Comparison of ENCODE assay signal across 28 mouse cellular contexts in genomic region chr1:93142871-93143270, GRCm38 (mm10). TPM values are rescaled to one million over a fixed set of nuclear protein-coding genes. Genes with fewer than 3 reads are reported as not detected.
DNase-seq lines count a peak whose midpoint lies in the region; TF ChIP-seq lines count a peak whose summit lies in the region.
"Had no signal": no experiment of that assay in that cellular context is flagged by ENCODE, and none has a peak within 500 bp of the region (broad histone marks: within the 10 kb centered on the region; RNA-seq: fewer than 3 reads in every experiment).

No protein-coding gene starts in this region.

- no peak overlapping the region for H3K27ac ChIP-seq in liver, adult 2 months (replicated peaks; ENCODE audit: insufficient read depth, low read depth, low read length)
- H3K27ac ChIP-seq: embryonic facial prominence, embryonic 13.5 days; embryonic facial prominence, embryonic 15.5 days; forebrain, embryonic 10.5 days; forebrain, embryonic 12.5 days had no signal

- intact Hi-C loops in left cerebral cortex, postnatal 10 days (cut with DNase I) = no loop called here

- no peaks in the 10 kb centered on the region for H3K27me3 ChIP-seq in liver, adult 2 months (ENCODE audit: control insufficient read depth, insufficient read depth, low read length)
- H3K27me3 ChIP-seq: embryonic facial prominence, embryonic 13.5 days; embryonic facial prominence, embryonic 15.5 days; forebrain, embryonic 12.5 days had no signal

- DNase-seq in adrenal gland, postnatal 10 days = peak; percentile 62
- no peak for DNase-seq in adrenal gland, postnatal 4 days (ENCODE audit: low spot score in 2 of 2)
- peak; percentile 91 for DNase-seq in liver, adult 2 months (ENCODE audit: extremely low read depth, low read depth, low spot score)
- no peak for DNase-seq in liver
- peak; percentile 19 for DNase-seq in adrenal gland, postnatal 25 days
- DNase-seq in left cerebral cortex, postnatal 10 days (ENCODE audit: extremely low spot score in 1 of 2, low spot score in 2 of 2) = no peak
- DNase-seq: cerebellum, adult 11 months; cerebellum, adult 18-20 months; cerebellum, adult 8-10 months; cerebellum, adult 9-11 months; cerebellum, postnatal 14 days; cerebellum, postnatal 36 days; embryo, embryonic 11 days had no signal

- no peak for TF ChIP-seq CTCF in liver, adult 2 months (IDR thresholded peaks at IDR 0.05; ENCODE audit: low read depth, low read length)

- no peaks in the 10 kb centered on the region for H3K36me3 ChIP-seq in liver, adult 2 months (ENCODE audit: control insufficient read depth, insufficient read depth, low read length)
- H3K36me3 ChIP-seq: embryonic facial prominence, embryonic 13.5 days; embryonic facial prominence, embryonic 15.5 days; forebrain, embryonic 10.5 days; forebrain, embryonic 12.5 days had no signal

- no peak overlapping the region for H3K9ac ChIP-seq in liver, adult 2 months (ENCODE audit: low read depth, low read length)
- H3K9ac ChIP-seq: embryonic facial prominence, embryonic 13.5 days; embryonic facial prominence, embryonic 15.5 days; forebrain, embryonic 12.5 days had no signal

- 9% methylated on average over 1 of the region's 1 CpGs for WGBS in liver, adult 2 months

- no peaks in the 10 kb centered on the region for H3K79me2 ChIP-seq in liver, adult 2 months (ENCODE audit: control insufficient read depth, insufficient read depth, low read length)

- TF ChIP-seq POLR2A in liver, adult 2 months (IDR thresholded peaks at IDR 0.05; ENCODE audit: extremely low read depth, insufficient read depth, low read length) = no peak

- no peak overlapping the region for H3K4me3 ChIP-seq in liver, adult 2 months (ENCODE audit: insufficient read depth, low read depth, low read length)
- H3K4me3 ChIP-seq: embryonic facial prominence, embryonic 13.5 days; embryonic facial prominence, embryonic 15.5 days; erythroblast, embryonic 14.5 days; forebrain, embryonic 10.5 days; forebrain, embryonic 12.5 days had no signal

- peaks cover 11% of the 10 kb centered on the region for H3K4me1 ChIP-seq in liver, adult 2 months (ENCODE audit: control insufficient read depth, insufficient read depth, low read length)
- H3K4me1 ChIP-seq: embryonic facial prominence, embryonic 13.5 days; forebrain, embryonic 10.5 days; forebrain, embryonic 12.5 days had no signal

RNA-seq across cellular contexts. Expression of gene Agxt, which starts 7.8 kb away (rescaled TPM):
- total RNA-seq in adrenal gland, postnatal 10 days (2021) = 10 to 100 TPM; 20.0 to 46.3 TPM
- 10 to 100 TPM in 1 of 2 experiments, under 1 TPM in 1; 0.70 to 18.8 TPM for total RNA-seq in adrenal gland, postnatal 4 days (2021)
- 394 and 587 TPM in 2 replicates for total RNA-seq in liver, adult 2 months (2014; rRNA removed)
- 374 and 553 TPM in 2 replicates for polyA plus RNA-seq in liver, adult 2 months (2012; rRNA removed)
- total RNA-seq in adrenal gland, postnatal 25 days (2021) = 3.6 TPM in 1 of 2 replicates, not detected in the other
- not detected for total RNA-seq in left cerebral cortex, postnatal 10 days (2021)
- total RNA-seq: adrenal gland, postnatal 36 days; common myeloid progenitor, adult 5-6 weeks; ES-E14; MEL had no signal
- polyA plus RNA-seq: brain, embryonic 14.5 days; C2C12; embryonic facial prominence, embryonic 11.5 days; embryonic facial prominence, embryonic 13.5 days; forebrain, embryonic 10.5 days; forebrain, embryonic 12.5 days; forebrain, embryonic 14.5 days; forebrain, embryonic 16.5 days; frontal cortex, adult 2 months had no signal

RNA-seq across cellular contexts. Expression of gene 2310007B03Rik, which starts 17.9 kb away (rescaled TPM):
- total RNA-seq in adrenal gland, postnatal 10 days (2021) = not detected
- total RNA-seq in adrenal gland, postnatal 4 days (2021) = under 1 TPM in 1 of 2 experiments, not detected in 1; 0.42 TPM
- total RNA-seq in liver, adult 2 months (2014; rRNA removed) = 0.07 TPM in 1 of 2 replicates, not detected in the other
- polyA plus RNA-seq in liver, adult 2 months (2012; rRNA removed) = 0.20 and 0.29 TPM in 2 replicates
- total RNA-seq in adrenal gland, postnatal 25 days (2021) = not detected in 2 replicates
- not detected for total RNA-seq in left cerebral cortex, postnatal 10 days (2021)
- total RNA-seq: adrenal gland, postnatal 36 days; common myeloid progenitor, adult 5-6 weeks; MEL had no signal
- polyA plus RNA-seq: erythroblast, embryonic 14.5 days; frontal cortex, adult 2 months had no signal

RNA-seq across cellular contexts. Expression of gene Crocc2, which starts 25.7 kb away (rescaled TPM):
- total RNA-seq in adrenal gland, postnatal 10 days (2021) = under 1 TPM; 0.06 to 0.15 TPM
- under 1 TPM; 0.31 TPM for total RNA-seq in adrenal gland, postnatal 4 days (2021)
- total RNA-seq in liver, adult 2 months (2014; rRNA removed) = not detected in 2 replicates
- polyA plus RNA-seq in liver, adult 2 months (2012; rRNA removed) = not detected in 2 replicates
- 0.03 TPM in 1 of 2 replicates, not detected in the other for total RNA-seq in adrenal gland, postnatal 25 days (2021)
- under 1 TPM; 0.16 to 0.17 TPM for total RNA-seq in left cerebral cortex, postnatal 10 days (2021)
- total RNA-seq: common myeloid progenitor, adult 5-6 weeks; MEL had no signal
- polyA plus RNA-seq: erythroblast, embryonic 14.5 days had no signal

RNA-seq across cellular contexts. Expression of gene Kif1a, which starts 41.1 kb away (rescaled TPM):
- 10 to 100 TPM; 15.6 to 29.2 TPM for total RNA-seq in adrenal gland, postnatal 10 days (2021)
- 10 to 100 TPM; 36.0 to 45.0 TPM for total RNA-seq in adrenal gland, postnatal 4 days (2021)
- total RNA-seq in liver, adult 2 months (2014; rRNA removed) = 0.09 and 0.54 TPM in 2 replicates
- polyA plus RNA-seq in liver, adult 2 months (2012; rRNA removed) = 0.09 and 0.11 TPM in 2 replicates
- total RNA-seq in adrenal gland, postnatal 25 days (2021) = 15.6 and 26.0 TPM in 2 replicates
- 100 to 1,000 TPM; 908 to 919 TPM for total RNA-seq in left cerebral cortex, postnatal 10 days (2021)
- total RNA-seq: common myeloid progenitor, adult 5-6 weeks; MEL had no signal

Comparison
In these comparisons a context has a peak if more than half of its experiments do, and no peak if none do; other contexts are left out.
1. DNase-seq: peak in adrenal gland, postnatal 10 days (single experiment), liver, adult 2 months (single experiment) and adrenal gland, postnatal 25 days (single experiment); none in adrenal gland, postnatal 4 days (0 of 2), liver (single experiment) and left cerebral cortex, postnatal 10 days (0 of 2).